Mouse (Mus musculus) CH12.LX (cell line): ENCODE data around the gene Spaca6. TPM values are rescaled to one million over a fixed set of nuclear protein-coding genes. Genes with fewer than 3 reads are reported as not detected.

Source experiments
- DNase-seq: peaks from one replicate; pipeline ENCODE4 v3.0.0-alpha.2; 2013; ENCODE audit errors: extremely low read depth
- H3K27ac ChIP-seq: 2 replicates; pipeline ENCODE4 v1.5.1; 2012; ENCODE audit warnings: low read depth, mild to moderate bottlenecking, control low read depth, moderate library complexity; ENCODE audit not compliant: insufficient read depth
- H3K27me3 ChIP-seq: replicated peaks from 2 replicates; pipeline ENCODE3; 2012; ENCODE audit warnings: inconsistent platforms
- H3K36me3 ChIP-seq, 2 experiments: replicated peaks in 1 of 2; 2 replicates each; pipeline versions ENCODE3 to v1.6.1; 2012; ENCODE audit warnings: inconsistent platforms in 1 of 2, low read length in 1 of 2, mild to moderate bottlenecking in 1 of 2, mixed read lengths in 1 of 2, moderate library complexity in 1 of 2; ENCODE audit not compliant: control insufficient read depth in 1 of 2, insufficient read depth in 1 of 2
- H3K4me1 ChIP-seq, 2 experiments: 2 replicates each; pipeline ENCODE4 v1.6.1; 2012; ENCODE audit warnings: inconsistent platforms in 1 of 2, moderate library complexity in 1 of 2; ENCODE audit not compliant: insufficient read depth in 2 of 2, control insufficient read depth in 1 of 2
- H3K4me2 ChIP-seq: 2 replicates; pipeline ENCODE4 v1.6.1; 2012; ENCODE audit warnings: low read depth, mild to moderate bottlenecking, control low read depth; ENCODE audit not compliant: poor library complexity, insufficient read depth, severe bottlenecking
- H3K4me3 ChIP-seq, 3 experiments: fragments of 150-350 bp in 1 of 3; sonication (generic) in 1 of 3; replicated peaks in 1 of 3; 2 replicates each; pipeline versions ENCODE3 to v1.5.1; 2011 to 2012; ENCODE audit warnings: low read depth in 2 of 3, low read length in 2 of 3, mild to moderate bottlenecking in 2 of 3, moderate library complexity in 2 of 3, control low read depth in 1 of 3, improper control_type of control experiment in 1 of 3, inconsistent platforms in 1 of 3, mixed read lengths in 1 of 3; ENCODE audit not compliant: poor library complexity in 1 of 3
- H3K79me2 ChIP-seq: replicated peaks from 2 replicates; pipeline ENCODE4 v1.6.1; 2012; ENCODE audit warnings: mild to moderate bottlenecking, moderate library complexity; ENCODE audit not compliant: control insufficient read depth, poor library complexity, insufficient read depth, severe bottlenecking; ENCODE audit errors: extremely low read depth
- H3K9ac ChIP-seq: 2 replicates; pipeline ENCODE4 v1.6.1; 2012; ENCODE audit warnings: low read depth, mild to moderate bottlenecking, control low read depth, moderate library complexity; ENCODE audit not compliant: insufficient read depth
- H3K9me3 ChIP-seq: replicated peaks from 2 replicates; pipeline ENCODE3; 2012; ENCODE audit warnings: low read length, inconsistent platforms, mixed read lengths
- BHLHE40 ChIP-seq: IDR thresholded peaks from 2 replicates; pipeline ENCODE4 v1.6.1; 2011; ENCODE audit warnings: mild to moderate bottlenecking, low read depth, low read length, improper control_type of control experiment
- CHD1 ChIP-seq: IDR thresholded peaks from 2 replicates; pipeline ENCODE4 v1.6.1; 2012; ENCODE audit warnings: low read depth, low read length, improper control_type of control experiment, inconsistent platforms
- CHD2 ChIP-seq: IDR thresholded peaks from 2 replicates; pipeline ENCODE4 v1.6.1; 2011; ENCODE audit warnings: low read length, improper control_type of control experiment
- CTCF ChIP-seq, 2 experiments: IDR thresholded peaks in 1 of 2; conservative IDR thresholded peaks in 1 of 2; 2 replicates each; pipeline ENCODE4 v1.5.1; 2011 to 2012; ENCODE audit warnings: low read depth in 2 of 2, low read length in 2 of 2, improper control_type of control experiment in 1 of 2, inconsistent platforms in 1 of 2, mild to moderate bottlenecking in 1 of 2, moderate library complexity in 1 of 2
- E2F4 ChIP-seq: IDR thresholded peaks from 2 replicates; pipeline ENCODE4 v1.6.1; 2011; ENCODE audit warnings: low read depth, low read length, improper control_type of control experiment; ENCODE audit not compliant: insufficient replicate concordance
- ELF1 ChIP-seq: IDR thresholded peaks from 2 replicates; pipeline ENCODE4 v1.6.1; 2014; ENCODE audit warnings: low read depth, mild to moderate bottlenecking, inconsistent platforms, low read length, improper control_type of control experiment
- EP300 ChIP-seq: IDR thresholded peaks from 2 replicates; pipeline ENCODE4 v1.6.1; 2011; ENCODE audit warnings: low read length, improper control_type of control experiment
- ETS1 ChIP-seq: conservative IDR thresholded peaks from 2 replicates; pipeline ENCODE4 v1.6.1; 2012; ENCODE audit warnings: low read depth, mild to moderate bottlenecking, inconsistent platforms, low read length, improper control_type of control experiment, moderate library complexity
- GABPA ChIP-seq: IDR thresholded peaks from 2 replicates; pipeline ENCODE4 v1.6.1; 2012; ENCODE audit warnings: low read depth, low read length, improper control_type of control experiment, inconsistent platforms; ENCODE audit not compliant: insufficient replicate concordance
- HCFC1 ChIP-seq: IDR thresholded peaks from 2 replicates; pipeline ENCODE4 v1.6.1; 2012; ENCODE audit warnings: low read depth, mild to moderate bottlenecking, inconsistent platforms, low read length, improper control_type of control experiment
- IRF4 ChIP-seq: IDR thresholded peaks from 2 replicates; pipeline ENCODE4 v1.6.1; 2014; ENCODE audit warnings: low read depth, mild to moderate bottlenecking, inconsistent platforms, low read length, improper control_type of control experiment
- JUN ChIP-seq: IDR thresholded peaks from 2 replicates; pipeline ENCODE4 v1.6.1; 2011; ENCODE audit warnings: low read depth, mild to moderate bottlenecking, low read length, improper control_type of control experiment, moderate library complexity; ENCODE audit not compliant: insufficient read depth
- JUND ChIP-seq: conservative IDR thresholded peaks from 2 replicates; pipeline ENCODE4 v1.6.1; 2011; ENCODE audit warnings: low read depth, low read length, improper control_type of control experiment
- KAT2A ChIP-seq: IDR thresholded peaks from 2 replicates; pipeline ENCODE4 v1.6.1; 2012; ENCODE audit warnings: low read length, improper control_type of control experiment, inconsistent platforms; ENCODE audit not compliant: insufficient replicate concordance
- MAFK ChIP-seq: IDR thresholded peaks from 2 replicates; pipeline ENCODE4 v1.6.1; 2011; ENCODE audit warnings: low read length, improper control_type of control experiment; ENCODE audit not compliant: insufficient replicate concordance
- MAX ChIP-seq: IDR thresholded peaks from 2 replicates; pipeline ENCODE4 v1.6.1; 2011; ENCODE audit warnings: low read length, improper control_type of control experiment
- MAZ ChIP-seq: IDR thresholded peaks from 2 replicates; pipeline ENCODE4 v1.6.1; 2012; ENCODE audit warnings: low read depth, mild to moderate bottlenecking, inconsistent platforms, low read length, improper control_type of control experiment, moderate library complexity
- MEF2A ChIP-seq: IDR thresholded peaks from 2 replicates; pipeline ENCODE4 v1.6.1; 2014; ENCODE audit warnings: low read depth, mild to moderate bottlenecking, inconsistent platforms, low read length, improper control_type of control experiment, borderline replicate concordance
- MXI1 ChIP-seq: IDR thresholded peaks from 2 replicates; pipeline ENCODE4 v1.6.1; 2011; ENCODE audit warnings: mild to moderate bottlenecking, low read depth, low read length, improper control_type of control experiment
- MYC ChIP-seq: IDR thresholded peaks from 2 replicates; pipeline ENCODE4 v1.6.1; 2011; ENCODE audit warnings: low read depth, mild to moderate bottlenecking, improper control_type of control experiment, low read length
- NELFE ChIP-seq: IDR thresholded peaks from 2 replicates; pipeline ENCODE4 v1.6.1; 2011; ENCODE audit warnings: low read depth, low read length, improper control_type of control experiment
- NRF1 ChIP-seq: IDR thresholded peaks from 2 replicates; pipeline ENCODE4 v1.6.1; 2014; ENCODE audit warnings: low read depth, mild to moderate bottlenecking, inconsistent platforms, low read length, improper control_type of control experiment, moderate library complexity
- PAX5 ChIP-seq: IDR thresholded peaks from 2 replicates; pipeline ENCODE4 v1.6.1; 2012; ENCODE audit warnings: low read length, inconsistent platforms, mixed read lengths
- POLR2A ChIP-seq: IDR thresholded peaks from 2 replicates; pipeline ENCODE4 v1.6.1; 2011; ENCODE audit warnings: low read depth, mild to moderate bottlenecking, improper control_type of control experiment, low read length
- POLR2AphosphoS2 ChIP-seq: IDR thresholded peaks from 2 replicates; pipeline ENCODE4 v1.6.1; 2011; ENCODE audit warnings: low read depth, low read length, improper control_type of control experiment
- RAD21 ChIP-seq: IDR thresholded peaks from 2 replicates; pipeline ENCODE4 v1.6.1; 2011; ENCODE audit warnings: low read depth, mild to moderate bottlenecking, low read length, improper control_type of control experiment, moderate library complexity
- RCOR1 ChIP-seq: conservative IDR thresholded peaks from 2 replicates; pipeline ENCODE4 v1.6.1; 2012; ENCODE audit warnings: low read depth, mild to moderate bottlenecking, inconsistent platforms, low read length, improper control_type of control experiment
- SIN3A ChIP-seq: IDR thresholded peaks from 2 replicates; pipeline ENCODE4 v1.6.1; 2012; ENCODE audit warnings: low read length, improper control_type of control experiment, inconsistent platforms
- SMC3 ChIP-seq: IDR thresholded peaks from 2 replicates; pipeline ENCODE4 v1.6.1; 2011; ENCODE audit warnings: low read depth, low read length, improper control_type of control experiment
- TBP ChIP-seq: conservative IDR thresholded peaks from 2 replicates; pipeline ENCODE4 v1.6.1; 2011; ENCODE audit warnings: low read depth, low read length, improper control_type of control experiment
- TCF12 ChIP-seq: IDR thresholded peaks from 2 replicates; pipeline ENCODE4 v1.6.1; 2014; ENCODE audit warnings: low read depth, mild to moderate bottlenecking, inconsistent platforms, low read length, improper control_type of control experiment
- UBTF ChIP-seq: IDR thresholded peaks from 2 replicates; pipeline ENCODE4 v1.6.1; 2012; ENCODE audit warnings: low read depth, mild to moderate bottlenecking, inconsistent platforms, low read length, improper control_type of control experiment, moderate library complexity
- USF1 ChIP-seq: IDR thresholded peaks from 2 replicates; pipeline ENCODE4 v1.6.1; 2014; ENCODE audit warnings: low read depth, mild to moderate bottlenecking, inconsistent platforms, low read length, improper control_type of control experiment
- USF2 ChIP-seq: conservative IDR thresholded peaks from 2 replicates; pipeline ENCODE4 v1.6.1; 2011; ENCODE audit warnings: low read depth, low read length, improper control_type of control experiment
- ZC3H11A ChIP-seq: IDR thresholded peaks from 2 replicates; pipeline ENCODE4 v1.6.1; 2012; ENCODE audit warnings: low read depth, mild to moderate bottlenecking, inconsistent platforms, low read length, improper control_type of control experiment
- ZKSCAN1 ChIP-seq: IDR thresholded peaks from 2 replicates; pipeline ENCODE4 v1.6.1; 2012; ENCODE audit warnings: low read depth, inconsistent platforms, low read length, improper control_type of control experiment, borderline replicate concordance
- ZMIZ1 ChIP-seq: IDR thresholded peaks from 2 replicates; pipeline ENCODE4 v1.6.1; 2012; ENCODE audit warnings: low read depth, mild to moderate bottlenecking, inconsistent platforms, low read length, improper control_type of control experiment
- ZNF384 ChIP-seq: IDR thresholded peaks from 2 replicates; pipeline ENCODE4 v1.6.1; 2012; ENCODE audit warnings: low read depth, low read length, improper control_type of control experiment, inconsistent platforms
- dilution Hi-C: fragments of 300-500 bp; cut with MboI; formaldehyde crosslinking; loops from 2 replicates; pipeline ENCODE4 v1.14.3; 2020; ENCODE audit warnings: low sequenced_read_pairs; ENCODE audit not compliant: extremely low pct_unique_long_range_greater_than_20kb, extremely low pct_ligation_motif_present
- in situ Hi-C: fragments of 300-500 bp; cut with MboI; formaldehyde crosslinking; loops from 3 replicates; pipeline ENCODE4 v1.14.3; 2019; ENCODE audit warnings: low sequenced_read_pairs, low pct_ligation_motif_present, low pct_unique_long_range_greater_than_20kb, mixed read lengths
- polyA plus RNA-seq: library from polyadenylated mRNA; unstranded; fragments of >175 nt; gene quantifications from 2 replicates; pipeline ENCODE4 v1.2.1, GENCODE M21; 2012; ENCODE audit warnings: low read depth; ENCODE audit not compliant: insufficient read length
- total RNA-seq, 2 experiments: library from RNA; depleted of rRNA; stranded (reverse); fragments of 300-350 nt in 1 of 2; fragments of >200 nt in 1 of 2; gene quantifications; 2 replicates each; pipeline ENCODE4 v1.2.3; 2012 to 2014

Gene Spaca6
- total and polyA plus RNA-seq, 3 experiments: 0.67 TPM; not detected in 2

- Histone ChIP-seq H3K9me3 (no peaks in the 10 kb centered on the region), H3K27ac (no peak overlapping the region), H3K79me2 (no peaks in the 10 kb centered on the region), H3K36me3 (peaks cover 0 to 17% of the 10 kb centered on the region in 2 experiments), H3K4me1 (peaks cover 0 to 6% of the 10 kb centered on the region in 2 experiments; a peak in 2 of 4 replicates), H3K9ac (no peak overlapping the region), H3K4me3 (peak overlapping the region in 1 of 3 experiments; percentile 27), H3K4me2 (peak overlapping the region; percentile 42), H3K27me3 (no peaks in the 10 kb centered on the region)
- dilution Hi-C loops (no loop called here), in situ Hi-C loops (loop anchor here (10.0 kb wide), 1 partner anchor 81 kb away; no protein-coding TSS in a partner anchor)
- DNase-seq: peak; percentile 48
- TF ChIP-seq RCOR1 (0 out of 2 replicates have a peak, but pooled peaks have one; percentile 48), ETS1 (peak; percentile 40; the same call in 1 of the 2 replicates), CTCF (conservative IDR thresholded peaks at IDR 0.05 in 1 of 2, IDR thresholded peaks at IDR 0.05 in 1 of 2; ENCODE audit: low read depth in 2 of 2, low read length in 2 of 2) (peak in 1 of 2 experiments; percentile 72; a peak in 3 of 4 replicates), EP300 (peak; percentile 84), ZNF384 (no peak), TBP (no peak), ZMIZ1 (no peak), KAT2A (no peak), SIN3A (no peak), JUN (peak; percentile 58; the same call in 1 of the 2 replicates), E2F4 (no peak), CHD1 (peak; percentile 95), RAD21 (peak; percentile 45), UBTF (no peak), MAZ (no peak), ZC3H11A (no peak), USF2 (no peak), NELFE (no peak), MYC (peak; percentile 53; the same call in 1 of the 2 replicates), USF1 (no peak), TCF12 (peak; percentile 22; the same call in 1 of the 2 replicates), CHD2 (no peak), MXI1 (peak; percentile 48; the same call in 1 of the 2 replicates), POLR2AphosphoS2 (no peak), HCFC1 (no peak), MEF2A (no peak), POLR2A (no peak), GABPA (no peak), BHLHE40 (peak; percentile 22; the same call in 1 of the 2 replicates), NRF1 (no peak), ELF1 (no peak), SMC3 (peak; percentile 59), ZKSCAN1 (no peak), IRF4 (peak; percentile 87), PAX5 (no peak), MAX (peak; percentile 69), JUND (peak; percentile 55; the same call in 1 of the 2 replicates), MAFK (no peak)
These were observed 18.4 kb downstream of the Spaca6 start for GRCm38 (mm10) chr17:17845187-17846027.
